Mouse (Mus musculus) erythroid progenitor cell, adult 5-6 weeks (primary cell): ENCODE data around the gene Fkbp7. TPM values are rescaled to one million over a fixed set of nuclear protein-coding genes. Genes with fewer than 3 reads are reported as not detected.
A peak's percentile ranks its signal among the peaks of the same experiment; 100 is the strongest.

Experiments
- ATAC-seq: replicated peaks from 2 replicates; pipeline ENCODE4 v1.8.0; 2016; ENCODE audit warnings: moderate number of reproducible peaks, mild to moderate bottlenecking, moderate TSS enrichment, inconsistent platforms; ENCODE audit not compliant: poor library complexity, low FRiP score, severe bottlenecking
- total RNA-seq, 2 experiments: library from RNA; stranded (forward) in 1 of 2; stranded (reverse) in 1 of 2; fragments of 150-400 nt in 1 of 2; fragments of 186-747, 209-891 nt in 1 of 2; gene quantifications; 2 replicates each; pipeline versions ENCODE4 v1.2.3 to v1.2.4; 2015 to 2017; ENCODE audit warnings: low replicate concordance in 2 of 2

The Fkbp7 gene
- total RNA-seq (2015; ENCODE audit: low replicate concordance) (7.5 TPM in 1 of 2 replicates, not detected in the other), total RNA-seq (2017; ENCODE audit: low replicate concordance) (3.0 TPM in 1 of 2 replicates, not detected in the other)

- peak; percentile 91 for ATAC-seq
Observed at GRCm38 (mm10) chr2:76672966-76673392, at the start of gene Fkbp7. Fkbp7 (minus strand) TSS chr2:76673116.

GRCm38 (mm10) chr2:76719650-76720049 is 46.7 kb upstream of the Fkbp7 start:
- ATAC-seq: no peak

GRCm38 (mm10) chr2:76714984-76715383 is 42.1 kb upstream of the Fkbp7 start:
- ATAC-seq: no peak

- ATAC-seq: no peak
Observed at GRCm38 (mm10) chr2:76708512-76708911, 35.6 kb upstream of the Fkbp7 start.

DNA sequence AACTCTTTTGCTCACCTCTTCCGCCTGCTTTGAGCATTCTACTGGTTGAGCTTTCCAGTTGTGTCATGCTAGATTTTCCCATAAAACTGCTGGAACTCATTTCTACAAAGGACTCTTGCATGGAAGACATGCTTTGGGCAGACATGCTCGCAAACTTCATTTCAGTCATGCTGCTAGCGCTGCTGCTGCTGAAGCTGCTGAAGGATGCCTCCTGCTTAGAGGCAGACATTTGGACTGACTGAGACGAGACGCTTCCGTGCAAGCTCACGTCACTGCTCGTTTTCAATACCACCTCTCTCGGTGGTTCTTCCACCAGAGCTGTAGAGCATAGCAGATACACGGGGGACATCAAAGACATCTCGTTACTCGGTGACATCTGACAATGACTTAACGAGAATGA is 32.7 kb upstream of the Fkbp7 start:
- ATAC-seq: no peak

- no peak for ATAC-seq
Observed at GRCm38 (mm10) chr2:76702751-76703150, 29.8 kb upstream of the Fkbp7 start.

DNA sequence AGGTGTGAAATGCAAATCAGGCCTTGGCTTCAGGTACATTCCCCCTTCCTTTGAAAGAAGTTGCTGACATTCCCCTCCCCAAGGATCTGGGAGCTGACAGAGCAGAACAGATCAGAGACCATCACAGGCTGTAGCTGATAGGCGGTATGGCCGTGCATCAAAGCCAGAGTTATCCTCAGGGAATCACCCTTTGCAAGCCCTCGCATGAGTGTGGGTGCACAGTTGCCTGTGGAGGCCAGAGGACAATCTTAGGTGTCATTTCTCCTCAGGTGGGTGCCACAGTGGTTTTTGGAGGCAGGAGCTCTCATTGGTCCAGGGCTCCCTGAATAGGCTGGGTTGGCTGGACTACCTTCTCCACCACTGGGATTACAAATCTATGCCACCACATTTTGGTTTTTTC is 29.3 kb upstream of the Fkbp7 start:
- no peak for ATAC-seq

DNA sequence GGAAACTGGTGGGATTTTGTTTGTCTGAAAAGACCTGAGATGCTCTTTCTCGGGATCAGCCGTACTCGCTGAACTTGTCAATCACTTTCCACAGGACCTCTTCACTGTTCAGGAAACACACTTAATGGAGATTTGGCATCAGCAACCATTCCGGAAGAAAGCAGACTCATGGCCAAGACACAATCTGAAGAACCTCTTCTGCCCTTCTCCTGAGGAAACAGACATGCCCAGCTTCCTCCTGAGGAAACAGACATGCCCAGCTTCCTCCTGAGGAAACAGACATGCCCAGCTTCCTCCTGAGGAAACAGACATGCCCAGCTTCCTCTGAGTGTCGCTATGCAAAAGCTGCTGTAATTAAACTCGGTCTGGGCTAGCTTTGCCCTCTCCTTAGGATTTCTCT is 22.4 kb upstream of the Fkbp7 start:
- no peak for ATAC-seq

DNA sequence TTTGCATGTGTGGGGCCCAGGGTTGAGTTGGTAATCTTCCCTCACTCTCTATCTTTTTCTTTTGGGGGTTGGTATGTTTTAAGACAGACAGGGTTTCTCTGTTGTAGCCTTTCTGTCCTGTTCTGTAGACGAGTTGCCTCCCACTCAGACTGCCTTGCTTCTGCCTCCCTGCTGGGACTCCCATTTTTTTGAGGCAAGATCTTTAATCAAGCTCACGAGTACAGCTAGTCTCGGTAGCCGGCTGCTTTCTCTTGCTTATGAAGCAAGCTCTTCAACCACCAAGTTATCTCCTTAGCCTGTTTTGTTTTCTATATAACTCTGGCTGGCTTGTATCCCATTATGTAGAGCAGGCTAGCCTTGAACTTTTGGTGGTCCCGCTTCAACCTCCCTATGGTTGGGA is 20.8 kb upstream of the Fkbp7 start:
- ATAC-seq: no peak

GRCm38 (mm10) chr2:76690436-76691204 is 17.7 kb upstream of the Fkbp7 start:
- ATAC-seq: no peak

GRCm38 (mm10) chr2:76688162-76688561 is 15.2 kb upstream of the Fkbp7 start:
- ATAC-seq: no peak

DNA sequence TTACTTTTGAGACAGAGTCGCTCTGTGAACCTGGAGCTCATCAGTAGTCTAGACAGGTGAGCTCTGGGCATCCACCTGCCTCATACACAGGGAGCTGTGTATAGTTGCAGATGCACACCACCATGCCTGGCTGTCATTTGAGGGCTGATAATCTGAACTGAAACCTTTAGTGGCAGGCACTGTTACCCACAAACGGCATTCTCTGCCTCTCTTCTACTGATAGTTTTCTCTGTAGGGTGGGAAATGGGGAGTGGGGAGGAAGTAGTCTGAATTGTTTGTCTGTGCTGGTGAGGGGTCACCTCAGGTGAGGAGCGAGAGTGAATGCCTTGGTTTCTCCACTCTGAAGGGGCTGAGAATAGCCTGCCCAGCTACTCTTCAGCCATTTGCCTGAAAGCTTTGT is 14.7 kb upstream of the Fkbp7 start:
- ATAC-seq: no peak

DNA sequence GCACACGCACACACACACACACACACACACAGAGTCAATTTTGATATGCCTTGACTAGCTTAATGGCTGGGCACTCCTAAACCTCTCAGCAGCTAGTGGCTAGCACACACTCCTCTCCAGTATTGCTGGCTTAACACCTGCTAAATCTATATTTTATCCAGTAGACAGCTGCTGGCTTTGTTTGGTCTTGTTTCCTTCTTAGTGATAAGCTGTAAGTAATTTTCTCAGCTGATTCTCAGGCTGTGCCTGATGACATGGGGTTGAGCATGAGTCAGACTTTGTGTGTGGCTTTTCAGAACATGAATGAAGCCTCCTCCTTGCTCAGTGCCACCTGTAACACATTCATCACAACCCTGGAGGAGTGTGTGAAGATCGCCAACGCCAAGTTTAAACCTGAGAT is 14.1 kb upstream of the Fkbp7 start:
- ATAC-seq: no peak

DNA sequence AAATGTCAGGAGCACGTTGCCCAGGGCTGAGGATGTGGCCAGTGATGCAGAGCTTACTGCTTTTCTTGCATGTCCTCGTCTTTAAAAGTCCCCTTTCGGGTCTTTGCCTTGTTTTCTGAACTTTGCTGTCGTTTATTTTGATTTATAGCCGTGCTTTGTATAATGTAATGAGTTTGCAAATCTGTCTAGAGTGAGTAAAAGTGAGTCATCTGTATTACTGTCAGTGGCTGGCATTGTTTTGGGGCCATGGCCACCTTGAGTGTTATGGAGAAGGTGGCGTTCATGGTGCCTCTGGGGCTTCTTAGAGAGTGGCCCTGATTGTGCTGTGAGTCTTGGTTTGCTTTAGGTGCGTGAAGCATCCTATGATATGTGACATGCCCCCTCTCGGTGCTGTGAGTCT is 9.4 kb upstream of the Fkbp7 start:
- ATAC-seq: no peak

- no peak for ATAC-seq
Observed at GRCm38 (mm10) chr2:76676401-76677226, 3.7 kb upstream of the Fkbp7 start.

GRCm38 (mm10) chr2:76675949-76676348 is 3.0 kb upstream of the Fkbp7 start:
- no peak for ATAC-seq

GRCm38 (mm10) chr2:76675451-76675850 is 2.5 kb upstream of the Fkbp7 start:
- no peak for ATAC-seq

DNA sequence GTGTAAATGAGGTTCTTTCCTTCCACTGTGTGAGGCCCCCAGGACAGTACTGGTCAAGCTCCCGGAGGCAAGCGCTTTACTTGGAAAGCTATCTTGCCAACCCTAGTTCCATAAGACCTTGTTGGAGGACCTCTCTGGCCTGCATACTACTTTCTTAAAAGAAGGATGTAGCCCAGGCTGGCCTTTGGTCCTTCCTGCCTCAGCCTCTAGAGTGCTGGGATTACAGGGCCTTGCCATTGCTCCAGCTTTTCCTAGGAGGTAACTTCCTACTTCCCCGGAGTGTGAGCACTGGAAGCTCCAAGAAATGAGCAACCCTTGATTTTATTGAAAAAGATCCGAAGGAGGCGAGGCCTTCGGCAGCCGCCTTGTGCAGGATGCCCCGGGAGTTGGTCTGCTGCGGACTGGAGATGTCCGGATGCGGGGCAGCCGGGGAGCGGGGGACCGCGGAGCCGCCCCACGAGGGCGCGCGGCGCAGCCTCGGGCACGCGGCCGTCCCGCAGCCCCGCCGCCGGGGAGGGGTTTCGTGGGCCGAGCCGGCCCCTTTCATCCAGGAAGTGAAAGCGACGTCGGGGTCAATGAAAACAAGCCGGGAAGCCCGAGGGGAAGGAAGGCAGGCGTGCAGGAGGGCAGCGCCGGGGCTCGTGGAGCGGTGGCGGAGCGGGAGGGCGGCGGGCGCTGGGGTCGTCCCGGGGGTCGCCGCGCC is 2.0 kb upstream of the Fkbp7 start, which contains the start of gene Plekha3:
TSS of gene Plekha3 (plus strand) at position 557 of the 703 bp plus-strand sequence.
- peak; percentile 39; the same call in 1 of the 2 replicates for ATAC-seq

- 0 out of 2 replicates have a peak, but pooled peaks have one; percentile 60 for ATAC-seq
Observed at GRCm38 (mm10) chr2:76673472-76674081, 661 bp upstream of the Fkbp7 start.
